Mouse (Mus musculus) lung, adult 2 months (tissue): ENCODE data around the gene Tep1.

Source experiments
- CTCF ChIP-seq: fragments of 200-500 bp; IDR thresholded peaks from 2 replicates; pipeline ENCODE4 v1.5.1; 2011; ENCODE audit warnings: mild to moderate bottlenecking, low read length, control low read depth; ENCODE audit not compliant: insufficient read depth
- POLR2A ChIP-seq: fragments of 200-500 bp; IDR thresholded peaks from 2 replicates; pipeline ENCODE4 v1.6.1; 2011; ENCODE audit warnings: low read depth, mild to moderate bottlenecking, control low read depth, low read length, borderline replicate concordance; ENCODE audit errors: extremely low read depth

DNA sequence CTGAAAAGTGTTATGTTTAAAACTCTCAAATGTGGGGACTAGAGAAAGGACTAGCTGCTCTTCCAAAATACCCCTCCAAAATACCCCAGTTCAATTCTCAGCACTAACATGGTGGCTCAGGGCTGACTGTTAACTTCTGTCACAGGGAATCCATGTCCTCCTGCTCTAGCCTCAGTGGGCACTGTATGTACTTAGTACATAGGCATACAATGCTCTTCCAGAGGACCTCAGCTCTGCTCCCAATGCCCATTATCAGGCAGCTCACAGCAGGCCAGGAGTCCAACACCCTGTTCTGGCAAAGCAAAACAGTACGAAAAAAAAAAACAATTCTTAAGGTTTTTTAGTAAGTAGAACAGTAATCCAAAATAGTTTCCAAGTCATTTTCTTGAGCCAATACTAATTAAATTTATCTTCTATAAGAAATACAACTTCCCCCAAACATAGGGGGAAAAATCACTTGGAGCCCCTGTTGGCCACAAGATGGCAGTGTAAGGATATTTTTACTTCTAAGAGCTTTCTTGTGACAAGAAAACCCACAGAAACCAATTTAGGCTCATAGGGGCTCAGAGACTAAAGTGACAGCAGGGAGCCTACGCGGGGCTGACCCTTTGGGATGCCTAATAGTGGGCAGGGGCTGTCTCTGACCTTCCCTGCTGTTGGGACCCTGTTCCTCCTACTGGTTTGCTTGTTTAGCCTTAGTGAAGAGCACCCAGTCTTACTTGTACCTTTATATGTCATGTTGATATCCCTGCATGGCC lies 70.7 kb downstream of the Tep1 start:
- no peak for TF ChIP-seq POLR2A
- no peak for TF ChIP-seq CTCF
